Mouse (Mus musculus) CD4-positive helper T cell, adult 2 months (primary cell): ENCODE measurements around the gene Zfp764.
A peak's percentile ranks its signal among the peaks of the same experiment; 100 is the strongest.
"Not testable (repeated sequence)": the region's sequence is repeated elsewhere in the genome, so short reads cannot be mapped to it uniquely, and the experiment has no call there.

Experiments
- DNase-seq: peaks from one replicate; pipeline ENCODE4 v3.0.0-alpha.2; 2012; ENCODE audit warnings: low read depth, missing footprints, low spot score

The Zfp764 gene

DNA sequence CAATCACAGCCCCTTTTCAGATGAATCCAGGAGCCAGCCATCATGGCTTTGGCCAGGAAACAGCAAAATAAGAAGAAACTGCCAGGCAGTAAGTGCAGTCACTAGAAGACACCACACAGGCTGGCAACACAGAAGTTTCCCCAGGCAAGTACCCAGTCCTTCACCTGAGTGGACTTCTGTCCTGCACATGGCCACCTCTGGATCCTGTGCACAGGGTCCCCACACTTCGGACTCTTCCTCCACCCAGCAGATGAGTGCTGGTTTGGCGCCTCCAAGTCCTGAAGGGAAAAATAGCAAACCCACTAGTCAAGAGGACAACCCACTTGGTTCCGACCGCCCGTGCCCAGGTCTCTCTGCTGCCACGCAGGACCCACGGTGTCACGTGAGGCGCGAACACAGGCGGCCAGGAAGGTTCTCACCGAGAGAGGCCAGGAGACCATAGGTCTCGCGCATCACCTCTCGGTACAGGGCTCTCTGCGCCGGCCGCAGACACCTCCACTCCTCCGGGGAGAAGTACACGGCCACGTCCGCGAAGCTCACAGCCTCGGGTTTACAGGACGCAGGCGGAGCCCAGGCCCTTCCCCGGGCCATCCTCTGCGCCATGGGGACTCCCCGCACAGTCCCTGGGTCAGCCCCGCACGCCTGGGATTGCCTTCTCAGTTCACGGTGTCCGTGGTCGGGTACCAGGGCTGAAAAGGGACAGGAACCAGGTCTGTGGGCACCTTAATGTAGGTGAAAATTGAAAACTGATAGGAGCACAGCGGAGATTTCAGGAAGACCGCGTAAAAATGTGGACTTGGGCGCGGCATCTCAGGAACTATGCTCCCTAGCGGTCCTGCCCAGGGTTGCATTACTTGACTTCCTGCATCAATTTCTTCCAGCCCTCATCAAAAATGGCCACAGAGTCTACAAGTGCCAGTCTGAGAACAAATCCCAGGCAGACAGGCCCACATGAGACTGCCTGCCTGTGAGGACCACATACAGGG, at the start of gene Zfp764:
Gene Zfp764, minus strand, starts transcription at position 821 of the 986 bp plus-strand sequence.
- DNase-seq = peak; percentile 89

DNA sequence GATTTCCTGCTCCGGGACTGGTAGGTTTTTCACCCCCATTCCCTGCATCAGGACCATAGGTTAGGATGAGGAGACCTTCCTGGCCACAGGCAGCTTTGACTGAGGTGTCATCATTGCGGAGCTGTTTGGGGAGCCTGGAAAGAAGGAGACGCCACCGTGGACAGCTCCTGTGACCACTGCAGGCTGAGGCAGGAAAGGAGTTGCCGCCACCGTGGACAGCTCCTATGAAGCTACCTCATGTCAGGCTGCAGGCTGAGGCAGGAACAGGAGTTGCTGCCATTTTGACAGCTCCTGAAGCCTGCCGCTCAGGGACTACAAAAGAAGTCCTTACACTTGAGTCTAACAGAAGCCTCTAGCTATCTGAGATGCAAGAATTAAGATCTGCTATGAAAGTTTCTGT, 48.3 kb upstream of the Zfp764 start:
- DNase-seq = no peak

DNA sequence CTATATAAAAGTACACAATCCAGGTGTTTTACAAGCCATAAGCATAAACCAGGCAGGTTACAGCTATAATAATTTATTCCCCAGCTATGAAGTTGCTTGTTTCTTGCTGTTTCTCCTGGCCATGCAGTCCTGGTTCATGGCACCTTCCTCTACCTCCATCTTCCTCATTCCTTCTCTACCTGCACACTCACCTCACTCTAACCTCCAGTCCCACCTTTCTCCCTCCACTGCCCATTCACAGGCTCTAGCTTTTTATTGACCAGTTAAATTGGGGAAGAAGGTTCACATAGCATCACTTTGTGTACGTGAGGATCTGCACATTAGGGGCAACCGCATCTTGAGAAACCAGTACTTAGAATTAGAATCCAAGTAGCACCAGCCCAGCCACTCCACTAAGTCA, 46.4 kb upstream of the Zfp764 start:
- DNase-seq = no peak

DNA sequence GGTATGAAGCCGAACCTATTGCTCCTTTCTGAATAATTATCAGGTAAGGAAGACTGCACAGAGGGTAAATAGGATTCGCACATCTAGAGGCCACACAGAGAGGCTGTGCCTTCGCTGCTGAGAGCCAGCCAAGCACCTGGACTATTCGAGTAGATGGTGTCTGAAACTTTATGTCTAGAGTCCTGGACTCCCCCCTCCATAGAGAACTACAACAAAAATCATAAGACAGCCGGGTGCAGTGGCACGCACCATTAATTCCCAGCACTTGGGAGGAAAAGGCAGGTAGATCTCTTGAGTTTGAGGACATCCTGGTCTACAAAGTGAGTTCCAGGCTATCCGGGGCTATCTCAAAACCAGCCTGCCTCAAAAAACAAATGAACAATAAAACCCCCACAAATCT, 43.3 kb upstream of the Zfp764 start:
- DNase-seq = no peak

DNA sequence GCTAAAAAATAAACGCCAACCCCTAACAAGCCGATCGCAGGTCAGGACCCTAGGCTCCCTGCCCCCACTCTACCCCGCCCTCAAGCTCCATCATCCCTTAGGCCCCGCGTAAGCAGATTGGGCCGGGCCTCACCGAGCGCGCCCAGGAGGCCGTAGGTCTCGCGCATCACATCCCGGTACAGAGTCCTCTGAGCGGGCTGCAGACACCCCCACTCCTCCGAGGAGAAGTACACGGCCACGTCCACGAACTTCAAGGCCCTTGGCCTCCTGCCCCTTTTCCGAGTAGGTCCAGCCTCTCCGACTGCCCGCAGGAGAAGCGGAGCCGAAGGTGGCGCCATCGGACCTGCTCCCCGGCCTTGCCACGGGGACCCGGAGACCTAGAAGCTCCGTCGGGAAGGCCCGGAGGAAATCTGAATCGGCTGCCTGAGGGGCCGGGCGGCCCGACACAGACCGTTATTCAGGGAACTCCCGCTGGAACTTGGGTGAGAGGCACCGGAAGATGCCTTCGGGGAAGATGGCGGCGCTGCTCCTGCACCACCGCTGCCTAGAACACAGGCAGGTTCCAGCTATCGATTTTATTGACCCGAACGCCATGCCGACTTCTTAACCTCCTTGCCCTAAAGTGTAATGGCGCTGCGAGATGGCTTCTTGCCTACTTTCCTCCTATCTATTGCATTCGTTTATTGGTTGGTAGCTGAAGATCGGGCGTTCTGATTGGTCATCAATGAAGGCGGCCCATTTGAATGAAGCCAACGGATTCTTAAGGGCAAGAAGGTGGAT, 42.1 kb upstream of the Zfp764 start, which contains the start of gene Zfp689:
Gene Zfp689, minus strand, starts transcription at position 638 of the 780 bp plus-strand sequence.
- peak; percentile 97 for DNase-seq

DNA sequence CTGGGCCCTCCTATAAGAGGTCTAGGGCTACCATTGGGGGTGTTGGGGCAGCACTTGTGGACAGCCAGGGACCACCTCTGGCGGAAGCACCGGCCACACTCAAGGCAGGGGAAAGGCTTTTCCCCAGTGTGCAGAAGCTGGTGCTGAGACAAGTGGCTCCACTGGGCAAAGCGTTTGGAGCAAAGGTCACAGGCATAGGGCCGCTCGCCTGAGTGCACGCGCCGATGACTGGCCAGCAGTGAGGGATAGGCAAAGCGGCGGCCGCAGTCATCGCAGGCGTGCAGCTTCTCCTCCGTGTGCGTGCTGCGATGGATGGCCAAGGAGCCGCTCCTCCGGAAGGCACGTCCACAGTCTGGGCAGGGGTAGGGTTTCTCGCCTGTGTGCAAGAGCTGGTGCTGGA, 37.4 kb upstream of the Zfp764 start:
- DNase-seq = no peak

DNA sequence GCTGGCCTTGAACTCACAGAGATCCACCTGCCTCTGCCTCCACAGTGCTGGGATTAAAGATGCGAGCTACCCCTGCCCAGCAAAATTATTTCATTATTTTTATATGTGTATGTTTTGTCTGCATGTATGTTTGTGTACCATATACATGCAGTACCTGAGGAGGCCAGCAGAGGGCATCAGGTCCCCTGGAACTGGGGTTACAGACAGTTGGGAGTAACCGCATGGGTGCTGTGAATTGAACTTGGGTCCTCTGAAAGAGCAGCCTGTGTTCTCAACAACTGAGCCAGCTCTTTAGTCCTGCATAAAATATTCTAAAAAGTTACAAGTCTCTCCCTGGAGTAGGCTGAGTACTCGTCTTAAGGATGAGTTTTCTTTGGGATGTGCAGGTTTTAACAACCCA, 31.1 kb upstream of the Zfp764 start:
- peak; percentile 38 for DNase-seq

GRCm38 (mm10) chr7:127435206-127435605, 28.6 kb upstream of the Zfp764 start:
- DNase-seq = no peak

DNA sequence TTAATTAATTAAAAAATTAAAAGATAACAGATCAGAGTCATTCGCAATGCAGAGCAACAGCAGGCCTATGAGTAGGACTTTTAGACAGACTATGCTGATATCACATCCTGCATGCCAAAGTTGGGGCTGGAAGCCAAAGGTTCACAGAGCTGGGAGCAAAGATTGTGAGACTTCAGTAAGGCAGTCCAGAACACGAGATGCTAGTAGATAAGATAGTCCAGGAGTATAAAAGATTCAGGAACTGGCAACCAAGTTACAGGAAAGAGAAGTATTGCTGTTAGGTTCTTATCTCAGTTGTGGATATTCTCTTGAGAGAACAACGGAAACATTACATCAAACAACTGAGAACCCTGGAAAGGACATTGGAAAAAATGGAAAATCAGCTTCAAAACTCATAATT, 19.7 kb upstream of the Zfp764 start:
- DNase-seq = no peak

- no peak for DNase-seq
These were observed 19.3 kb upstream of the Zfp764 start for GRCm38 (mm10) chr7:127425911-127426310.

DNA sequence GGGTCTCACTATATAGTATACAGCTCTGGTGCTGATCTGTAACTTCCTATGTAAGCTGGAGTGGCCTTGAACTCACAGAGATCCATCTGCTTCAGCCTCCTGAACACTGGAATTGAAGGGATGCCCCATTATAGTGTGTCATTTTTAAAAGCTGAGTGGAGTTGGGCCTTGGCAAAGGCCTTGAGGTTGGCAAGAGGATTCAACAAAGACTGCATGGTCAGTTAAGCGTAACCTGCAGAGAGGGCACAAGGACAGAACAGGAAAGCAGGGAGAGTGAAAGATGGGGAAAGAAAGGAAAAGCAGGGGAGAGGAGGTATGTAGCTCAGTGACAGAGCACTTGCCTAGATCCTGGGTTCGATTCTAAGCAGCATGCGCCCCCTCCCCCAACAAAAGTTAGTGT, 18.7 kb upstream of the Zfp764 start:
- no peak for DNase-seq

DNA sequence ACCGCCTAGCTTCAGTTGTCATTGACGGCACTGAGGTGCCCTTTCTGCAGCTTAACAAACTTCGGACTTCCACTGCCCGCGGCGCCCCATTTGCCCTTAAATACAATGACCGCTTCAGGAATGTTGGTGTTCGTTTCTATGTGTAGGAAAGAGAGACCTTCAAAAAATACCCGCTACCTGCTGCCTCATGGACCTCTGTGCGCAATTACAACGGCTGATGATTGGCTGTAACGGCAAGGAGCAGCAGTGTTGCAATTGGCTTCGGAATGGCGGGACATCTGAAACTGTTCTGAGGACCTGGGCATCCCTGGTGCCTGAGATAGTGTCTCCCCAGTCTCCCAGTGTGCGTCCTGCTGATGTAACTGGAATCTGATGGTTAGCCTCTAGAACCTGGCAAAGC, 15.6 kb upstream of the Zfp764 start:
- DNase-seq = no peak

- peak; percentile 96 for DNase-seq
These were observed 15.0 kb upstream of the Zfp764 start, which contains the start of gene Zfp688 for GRCm38 (mm10) chr7:127421388-127422191. Gene Zfp688 (minus strand): TSS chr7:127422068.

GRCm38 (mm10) chr7:127411418-127411817, 4.8 kb upstream of the Zfp764 start:
- no peak for DNase-seq

DNA sequence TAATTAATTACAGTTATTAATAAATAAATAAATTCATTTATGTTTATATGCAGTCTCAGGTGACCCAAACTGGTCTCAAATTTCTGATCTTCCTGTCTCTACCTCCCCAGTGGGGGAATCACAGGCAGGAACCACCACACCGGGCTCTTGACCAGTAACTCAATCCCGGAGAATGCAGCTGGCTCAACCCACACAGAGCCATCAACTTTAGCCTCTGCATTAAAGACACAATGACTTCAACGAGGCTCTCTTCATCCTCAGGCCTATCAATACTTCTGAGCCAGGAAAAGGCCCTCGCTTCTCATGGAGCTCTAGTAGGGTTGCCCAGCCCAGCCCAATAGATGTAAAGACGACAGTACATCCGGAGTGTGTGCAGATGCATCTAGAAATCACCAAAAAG, 2.5 kb downstream of the Zfp764 start:
- not testable (repeated sequence) for DNase-seq

DNA sequence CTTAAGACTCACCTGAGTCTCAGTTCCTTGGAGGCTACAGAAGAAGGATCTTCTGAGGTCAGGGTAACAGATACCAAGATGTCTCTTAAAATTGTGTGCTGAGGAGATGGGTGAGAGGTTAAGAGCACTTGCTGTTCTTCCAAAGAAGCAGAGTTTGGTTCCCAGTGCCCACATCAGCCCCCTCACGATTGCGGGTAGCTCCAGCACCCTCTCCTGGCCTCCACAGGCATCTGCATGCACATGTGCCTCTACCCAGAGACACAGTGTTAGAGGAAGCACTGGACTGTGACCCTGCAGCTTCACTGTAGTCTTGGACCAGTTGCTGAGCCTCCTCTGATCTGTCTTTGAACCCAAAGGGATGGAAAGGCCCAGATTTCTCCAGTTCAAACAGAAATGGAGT, 3.6 kb downstream of the Zfp764 start:
- DNase-seq = no peak

GRCm38 (mm10) chr7:127400355-127400754, 6.3 kb downstream of the Zfp764 start:
- no peak for DNase-seq

GRCm38 (mm10) chr7:127393944-127394333, 12.7 kb downstream of the Zfp764 start:
- DNase-seq = no peak

- DNase-seq = peak; percentile 95
These were observed 13.3 kb downstream of the Zfp764 start, which contains the start of gene E430018J23Rik for GRCm38 (mm10) chr7:127393157-127393943. Gene E430018J23Rik (minus strand): TSS chr7:127393629.

DNA sequence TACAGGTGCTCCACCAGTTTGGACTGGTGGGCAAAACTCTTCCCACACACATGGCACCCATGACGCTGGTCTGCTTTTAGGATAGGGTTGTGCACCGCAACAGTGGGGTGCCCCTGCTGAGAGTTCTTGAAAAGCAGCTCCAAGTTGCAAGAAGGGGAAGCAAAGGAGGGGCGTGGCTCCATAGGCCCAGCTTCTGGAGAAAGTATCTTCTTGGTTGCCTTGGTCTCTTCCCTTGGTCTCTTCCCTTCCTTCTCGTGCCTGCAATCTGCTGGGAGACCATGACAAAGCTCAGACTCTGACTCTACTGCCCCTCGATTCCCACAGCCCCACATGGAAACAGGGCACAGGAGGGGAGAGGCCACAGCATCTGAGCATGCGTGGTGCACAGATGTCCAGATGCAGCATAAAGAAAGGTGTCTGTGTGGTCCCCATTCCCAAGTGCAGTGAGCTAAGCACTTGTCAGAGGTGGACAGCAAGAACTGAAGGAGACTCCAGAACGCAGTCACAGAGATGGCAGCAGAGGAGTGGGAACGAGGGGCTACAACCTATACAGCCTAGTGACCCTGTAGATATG, 14.3 kb downstream of the Zfp764 start:
- DNase-seq = no peak
